Mouse (Mus musculus) G1E (cell line): ENCODE measurements around the gene Tchh. TPM values are rescaled to one million over a fixed set of nuclear protein-coding genes. Genes with fewer than 3 reads are reported as not detected.

Experiments
- ATAC-seq: 2 replicates; pipeline ENCODE4 v1.8.0; 2016; ENCODE audit warnings: mild to moderate bottlenecking; ENCODE audit not compliant: insufficient number of reproducible peaks, poor library complexity, low FRiP score, severe bottlenecking; ENCODE audit errors: extremely low read depth
- DNase-seq: peaks from one replicate; pipeline ENCODE4 v3.0.0; 2012; ENCODE audit warnings: low spot score
- H3K27me3 ChIP-seq: 2 replicates; pipeline ENCODE4 v1.6.1; 2012; ENCODE audit warnings: mild to moderate bottlenecking, low read length, inconsistent platforms; ENCODE audit not compliant: insufficient read depth
- H3K36me3 ChIP-seq: replicated peaks from 2 replicates; pipeline ENCODE3; 2012; ENCODE audit warnings: mild to moderate bottlenecking, inconsistent platforms
- H3K4me1 ChIP-seq: 2 replicates; pipeline ENCODE4 v1.6.1; 2012; ENCODE audit warnings: low read depth, low read length, inconsistent platforms, mixed read lengths; ENCODE audit not compliant: insufficient read depth
- H3K4me3 ChIP-seq: 2 replicates; pipeline ENCODE4 v1.5.1; 2012; ENCODE audit warnings: low read depth, mild to moderate bottlenecking, inconsistent platforms, low read length, moderate library complexity, mixed read lengths
- H3K9me3 ChIP-seq: replicated peaks from 2 replicates; pipeline ENCODE4 v1.6.1; 2012; ENCODE audit warnings: inconsistent platforms
- CTCF ChIP-seq: IDR thresholded peaks from 2 replicates; pipeline ENCODE4 v1.5.1; 2012; ENCODE audit warnings: low read depth, low read length, inconsistent platforms, mixed read lengths
- GATA1 ChIP-seq: IDR thresholded peaks from 2 replicates; pipeline ENCODE4 v1.6.1; 2012; ENCODE audit warnings: borderline replicate concordance, low read length, inconsistent platforms, mixed read lengths
- GATA2 ChIP-seq: IDR thresholded peaks from 2 replicates; pipeline ENCODE4 v1.6.1; 2012; ENCODE audit warnings: low read depth, low read length, inconsistent platforms, borderline replicate concordance
- POLR2AphosphoS5 ChIP-seq: IDR thresholded peaks from 2 replicates; pipeline ENCODE4 v1.6.1; 2012; ENCODE audit warnings: low read depth, low read length, inconsistent platforms; ENCODE audit not compliant: insufficient replicate concordance
- TAL1 ChIP-seq: conservative IDR thresholded peaks from 2 replicates; pipeline ENCODE4 v1.6.1; 2012; ENCODE audit warnings: low read depth, low read length, inconsistent platforms, mixed read lengths
- polyA plus RNA-seq: library from polyadenylated mRNA; stranded (reverse); fragments of >175 nt; gene quantifications from 2 replicates; pipeline ENCODE4 v1.2.3, GENCODE M21; 2012
- total RNA-seq, 2 experiments: library from RNA; stranded (forward) in 1 of 2; stranded (reverse) in 1 of 2; fragments of 200-1000 nt in 1 of 2; fragments of >200 nt in 1 of 2; fragmentation: Nextera tagmentation in 1 of 2; gene quantifications; 2 replicates each; pipeline ENCODE4 v1.2.3; 2014 to 2017

Gene Tchh
- total and polyA plus RNA-seq, 3 experiments, result 0.05 TPM; not detected in 2

GRCm38 (mm10) chr3:93467130-93467529 is 25.0 kb downstream of the Tchh start:
- DNase-seq (no peak), ATAC-seq (no peak)
- no peaks in the 10 kb centered on the region for H3K27me3 ChIP-seq
- H3K9me3 ChIP-seq, result peaks cover 14% of the 10 kb centered on the region
- no peaks in the 10 kb centered on the region for H3K4me1 ChIP-seq
- H3K36me3 ChIP-seq, result no peaks in the 10 kb centered on the region
- no peak for TF ChIP-seq GATA1
- TF ChIP-seq POLR2AphosphoS5, result no peak
- TF ChIP-seq TAL1, result no peak
- no peak for TF ChIP-seq GATA2
- TF ChIP-seq CTCF, result no peak
- no peak overlapping the region for H3K4me3 ChIP-seq

- H3K27me3 ChIP-seq, result no peaks in the 10 kb centered on the region
- ATAC-seq (no peak), DNase-seq (no peak)
- no peaks in the 10 kb centered on the region for H3K36me3 ChIP-seq
- H3K9me3 ChIP-seq, result peaks cover 14% of the 10 kb centered on the region
- H3K4me3 ChIP-seq, result no peak within 1 kb of the TSS
- TF ChIP-seq TAL1 (no peak), CTCF (no peak), GATA1 (no peak), POLR2AphosphoS5 (no peak), GATA2 (no peak)
- no peaks in the 10 kb centered on the region for H3K4me1 ChIP-seq
Observed at GRCm38 (mm10) chr3:93468561-93468960, 26.4 kb downstream of the Tchh start, which contains the start of gene Tchhl1. Gene Tchhl1 (plus strand): TSS chr3:93468754.

DNA sequence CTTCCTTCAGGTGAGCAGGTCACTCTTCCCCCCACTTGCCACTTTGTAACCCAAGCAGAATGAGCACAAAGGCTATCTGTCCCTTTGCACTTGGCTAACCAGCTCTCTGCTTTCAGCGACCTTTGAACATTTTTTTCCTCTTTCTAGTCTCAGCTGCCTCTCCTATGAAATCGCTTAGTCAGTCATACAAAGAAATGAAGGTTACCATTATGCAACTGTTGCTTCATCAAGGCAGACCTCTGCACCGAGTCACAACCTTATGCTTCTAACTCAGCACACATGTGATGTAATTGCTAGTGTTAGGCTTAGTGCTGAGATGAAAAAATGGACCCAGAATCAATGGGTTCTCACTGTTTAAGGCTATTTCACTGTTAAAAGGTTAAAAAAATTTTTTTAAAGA is 27.5 kb downstream of the Tchh start:
- no peaks in the 10 kb centered on the region for H3K4me1 ChIP-seq
- ATAC-seq (no peak), DNase-seq (no peak)
- no peak for TF ChIP-seq CTCF
- TF ChIP-seq TAL1, result no peak
- TF ChIP-seq GATA1, result no peak
- no peak for TF ChIP-seq GATA2
- TF ChIP-seq POLR2AphosphoS5, result no peak
- no peaks in the 10 kb centered on the region for H3K27me3 ChIP-seq
- no peak overlapping the region for H3K4me3 ChIP-seq
- H3K36me3 ChIP-seq, result no peaks in the 10 kb centered on the region
- H3K9me3 ChIP-seq, result peaks cover 11% of the 10 kb centered on the region

DNA sequence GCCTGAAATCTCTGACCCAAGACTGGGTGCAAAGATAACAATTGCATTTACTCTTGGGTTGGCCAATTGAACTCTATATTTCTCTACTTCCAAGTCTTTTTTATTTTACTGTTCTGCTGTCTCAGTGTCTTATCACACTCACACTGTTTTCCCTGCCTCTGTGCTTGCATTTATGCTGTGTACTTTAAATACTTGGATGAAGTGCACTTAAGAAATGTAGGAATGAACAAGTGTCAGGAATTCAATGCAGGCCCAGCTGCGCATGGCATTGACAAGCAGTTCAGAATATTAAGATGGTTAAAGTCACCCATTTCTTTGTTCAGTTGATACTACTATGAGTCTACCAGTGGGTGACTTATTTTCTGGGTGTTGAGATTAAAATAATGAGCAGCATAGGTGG is 37.9 kb downstream of the Tchh start:
- Histone ChIP-seq H3K27me3 (no peaks in the 10 kb centered on the region), H3K4me3 (no peak overlapping the region), H3K36me3 (no peaks in the 10 kb centered on the region), H3K4me1 (no peaks in the 10 kb centered on the region), H3K9me3 (peaks cover 12% of the 10 kb centered on the region; the same call in 1 of the 2 replicates)
- DNase-seq, result no peak
- TF ChIP-seq GATA1 (no peak), CTCF (no peak), GATA2 (no peak), TAL1 (no peak), POLR2AphosphoS5 (no peak)
- no peak for ATAC-seq

GRCm38 (mm10) chr3:93481982-93482616 is 40.0 kb downstream of the Tchh start:
- no peak for DNase-seq
- TF ChIP-seq GATA1 (no peak), POLR2AphosphoS5 (no peak), CTCF (no peak), GATA2 (no peak), TAL1 (no peak)
- no peaks in the 10 kb centered on the region for H3K36me3 ChIP-seq
- no peaks in the 10 kb centered on the region for H3K27me3 ChIP-seq
- H3K4me3 ChIP-seq, result no peak overlapping the region
- no peak for ATAC-seq
- H3K9me3 ChIP-seq, result peaks cover 12% of the 10 kb centered on the region; the same call in 1 of the 2 replicates
- H3K4me1 ChIP-seq, result no peaks in the 10 kb centered on the region

DNA sequence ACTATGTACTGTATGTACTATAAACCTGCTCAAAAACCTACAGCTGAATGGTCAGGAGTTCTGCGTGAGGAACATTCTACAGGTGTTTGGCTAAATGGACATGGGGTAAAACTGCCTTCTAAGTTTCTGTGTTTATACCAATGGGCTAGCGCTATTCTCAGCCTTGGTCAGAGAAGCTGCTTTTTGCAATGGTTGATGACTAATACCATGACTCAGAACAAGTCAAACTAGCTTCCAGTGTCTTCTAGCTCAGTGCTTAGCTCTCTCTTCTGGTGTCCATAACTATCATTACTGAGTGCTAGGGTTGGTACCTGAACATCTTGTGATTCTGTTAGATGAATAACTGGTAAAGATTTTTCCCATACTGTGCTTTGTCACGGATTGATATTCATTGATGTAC is 43.5 kb downstream of the Tchh start:
- no peaks in the 10 kb centered on the region for H3K27me3 ChIP-seq
- no peaks in the 10 kb centered on the region for H3K36me3 ChIP-seq
- no peak for ATAC-seq
- H3K4me3 ChIP-seq, result no peak overlapping the region
- no peaks in the 10 kb centered on the region for H3K4me1 ChIP-seq
- peaks cover 9% of the 10 kb centered on the region; the same call in 1 of the 2 replicates for H3K9me3 ChIP-seq
- no peak for DNase-seq
- no peak for TF ChIP-seq CTCF
- no peak for TF ChIP-seq GATA1
- no peak for TF ChIP-seq POLR2AphosphoS5
- no peak for TF ChIP-seq GATA2
- TF ChIP-seq TAL1, result no peak
